Mouse (Mus musculus) ES-E14 (cell line): Measurements from ENCODE around the gene Unc13c. TPM values are rescaled to one million over a fixed set of nuclear protein-coding genes. Genes with fewer than 3 reads are reported as not detected.

Source experiments
- DNase-seq: peaks from one replicate; pipeline ENCODE4 v3.0.0-alpha.2; 2013; ENCODE audit warnings: low read depth, low spot score
- H3K27ac ChIP-seq: 2 replicates; pipeline ENCODE4 v1.5.1; 2012; ENCODE audit warnings: low read depth, mild to moderate bottlenecking, low read length, moderate library complexity, mixed read lengths; ENCODE audit not compliant: poor library complexity, insufficient read depth, severe bottlenecking
- H3K36me3 ChIP-seq: 2 replicates; pipeline ENCODE4 v1.6.1; 2012; ENCODE audit warnings: mild to moderate bottlenecking, low read length, moderate library complexity, mixed read lengths; ENCODE audit not compliant: control insufficient read depth, poor library complexity, insufficient read depth, severe bottlenecking
- H3K4me1 ChIP-seq, 2 experiments: fragments of 150-350 bp in 1 of 2; sonication (generic) in 1 of 2; 2 replicates each; pipeline ENCODE4 v1.6.1; 2012; ENCODE audit warnings: low read length in 2 of 2, mild to moderate bottlenecking in 1 of 2, mixed read lengths in 1 of 2; ENCODE audit not compliant: control insufficient read depth in 2 of 2, insufficient read depth in 2 of 2, poor library complexity in 1 of 2
- H3K4me3 ChIP-seq, 2 experiments: fragments of 150-350 bp in 1 of 2; sonication (generic) in 1 of 2; 2 replicates each; pipeline ENCODE4 v1.5.1; 2012; ENCODE audit warnings: low read length in 2 of 2, low read depth in 1 of 2, mild to moderate bottlenecking in 1 of 2, mixed read lengths in 1 of 2; ENCODE audit not compliant: insufficient read depth in 1 of 2, poor library complexity in 1 of 2, severe bottlenecking in 1 of 2
- H3K9ac ChIP-seq: 2 replicates; pipeline ENCODE4 v1.6.1; 2012; ENCODE audit warnings: low read depth, mild to moderate bottlenecking, low read length, mixed read lengths; ENCODE audit not compliant: poor library complexity, insufficient read depth, severe bottlenecking
- H3K9me3 ChIP-seq: fragments of 150-350 bp; sonication (generic); 2 replicates; pipeline ENCODE4 v1.6.1; 2012; ENCODE audit warnings: low read depth, mild to moderate bottlenecking, low read length; ENCODE audit not compliant: control insufficient read depth, insufficient read depth
- CHD2 ChIP-seq: IDR thresholded peaks from 2 replicates; pipeline ENCODE4 v1.6.1; 2014; ENCODE audit warnings: mild to moderate bottlenecking, low read depth, low read length, inconsistent platforms
- HCFC1 ChIP-seq: IDR thresholded peaks from 2 replicates; pipeline ENCODE4 v1.6.1; 2012; ENCODE audit warnings: low read length, inconsistent platforms, borderline replicate concordance; ENCODE audit not compliant: insufficient read depth
- MAFK ChIP-seq: IDR thresholded peaks from 2 replicates; pipeline ENCODE4 v1.6.1; 2014; ENCODE audit warnings: mild to moderate bottlenecking, low read depth, low read length, inconsistent platforms; ENCODE audit not compliant: insufficient read depth
- ZC3H11A ChIP-seq: IDR thresholded peaks from 2 replicates; pipeline ENCODE4 v1.6.1; 2012; ENCODE audit warnings: low read depth, mild to moderate bottlenecking, inconsistent platforms, low read length, borderline replicate concordance
- ZNF384 ChIP-seq: IDR thresholded peaks from 2 replicates; pipeline ENCODE4 v1.6.1; 2012; ENCODE audit warnings: low read depth, low read length, inconsistent platforms
- in situ Hi-C, 2 experiments: fragments of 600-800 bp; cut with MboI; formaldehyde crosslinking; loops; one replicate each; pipeline ENCODE4 v1.15.1; 2025; ENCODE audit warnings: low sequenced_read_pairs in 2 of 2, inconsistent platforms in 1 of 2; ENCODE audit not compliant: unreplicated experiment in 2 of 2
- total RNA-seq: library from RNA; depleted of rRNA; stranded (reverse); fragments of 300-350 nt; gene quantifications from 2 replicates; pipeline ENCODE4 v1.2.3, GENCODE M21; 2012

Gene Unc13c
- total RNA-seq, 1 experiment: under 0.01 TPM

DNA sequence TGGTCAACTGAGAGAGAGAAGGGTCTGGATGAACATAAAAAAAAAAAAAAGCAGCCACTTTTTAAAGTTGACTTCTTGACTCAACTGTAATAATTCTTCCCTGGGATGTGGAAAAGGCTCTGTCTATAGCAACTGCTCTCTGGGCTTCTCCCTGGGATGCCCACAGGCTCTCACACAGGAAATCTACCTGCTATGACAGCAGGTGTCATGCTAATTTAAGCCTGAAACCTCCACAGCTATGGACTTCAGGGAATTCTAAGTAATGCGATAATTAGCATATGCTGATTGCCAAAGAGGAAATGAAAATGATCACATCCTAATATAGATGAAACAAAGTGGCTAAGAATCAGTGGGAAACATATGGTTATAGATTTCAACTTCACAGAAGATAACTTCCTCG lies 102.1 kb downstream of the Unc13c start:
- TF ChIP-seq CHD2 (no peak), MAFK (no peak), HCFC1 (no peak), ZNF384 (no peak), ZC3H11A (no peak)
- in situ Hi-C loops: no loop called here
- Histone ChIP-seq H3K9ac (no peak overlapping the region), H3K36me3 (no peaks in the 10 kb centered on the region), H3K27ac (no peak overlapping the region), H3K4me1 (no peaks in the 10 kb centered on the region), H3K9me3 (no peaks in the 10 kb centered on the region), H3K4me3 (no peak overlapping the region)
- DNase-seq: no peak

DNA sequence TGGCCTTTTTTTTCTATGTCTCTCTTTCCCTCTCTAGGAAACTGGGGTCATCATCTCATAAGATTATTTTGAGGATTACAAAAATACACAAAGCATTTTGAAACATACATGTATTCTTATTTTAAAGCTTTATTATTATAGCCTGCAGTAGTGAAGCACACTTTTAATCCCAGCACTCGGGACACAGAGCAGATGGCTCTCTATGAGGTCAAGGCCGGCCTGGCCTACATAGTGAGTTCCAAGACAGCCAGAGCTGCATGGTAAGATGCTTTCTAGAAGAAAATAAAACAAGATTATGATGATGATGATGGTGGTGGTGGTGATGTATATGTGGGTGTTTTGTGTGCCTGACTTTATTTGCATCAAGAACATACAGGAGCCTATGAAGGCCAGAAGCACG lies 109.3 kb downstream of the Unc13c start:
- Histone ChIP-seq H3K4me1 (no peaks in the 10 kb centered on the region), H3K4me3 (no peak overlapping the region), H3K9ac (no peak overlapping the region), H3K9me3 (no peaks in the 10 kb centered on the region), H3K36me3 (no peaks in the 10 kb centered on the region), H3K27ac (no peak overlapping the region)
- TF ChIP-seq MAFK (no peak), ZNF384 (no peak), ZC3H11A (no peak), CHD2 (no peak), HCFC1 (no peak)
- DNase-seq: no peak
- in situ Hi-C loops: no loop called here

DNA sequence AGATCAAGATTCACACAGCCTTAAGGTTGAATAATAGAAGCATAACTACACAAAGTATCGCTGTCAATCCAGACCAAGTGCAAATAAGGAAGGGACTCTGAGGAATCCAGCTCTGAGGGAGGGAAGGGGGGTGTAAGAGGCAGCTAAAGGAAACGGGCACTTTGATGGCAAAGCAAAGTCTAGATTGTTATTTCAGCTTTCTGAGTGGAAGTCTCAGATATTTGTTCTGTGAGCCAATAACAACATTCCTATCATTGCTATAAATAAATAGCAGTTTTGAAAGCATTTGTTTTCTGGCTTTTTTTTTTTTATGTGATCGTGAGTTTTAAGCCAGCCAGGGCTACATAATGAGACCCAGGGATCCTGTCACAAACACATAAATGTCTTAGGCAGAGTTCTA lies 114.5 kb downstream of the Unc13c start:
- in situ Hi-C loops: no loop called here
- Histone ChIP-seq H3K4me3 (no peak overlapping the region), H3K36me3 (no peaks in the 10 kb centered on the region), H3K27ac (no peak overlapping the region), H3K9me3 (no peaks in the 10 kb centered on the region), H3K9ac (no peak overlapping the region), H3K4me1 (no peaks in the 10 kb centered on the region)
- no peak for DNase-seq
- no peak for TF ChIP-seq CHD2
- TF ChIP-seq MAFK: no peak
- no peak for TF ChIP-seq ZC3H11A
- no peak for TF ChIP-seq ZNF384
- TF ChIP-seq HCFC1: no peak

DNA sequence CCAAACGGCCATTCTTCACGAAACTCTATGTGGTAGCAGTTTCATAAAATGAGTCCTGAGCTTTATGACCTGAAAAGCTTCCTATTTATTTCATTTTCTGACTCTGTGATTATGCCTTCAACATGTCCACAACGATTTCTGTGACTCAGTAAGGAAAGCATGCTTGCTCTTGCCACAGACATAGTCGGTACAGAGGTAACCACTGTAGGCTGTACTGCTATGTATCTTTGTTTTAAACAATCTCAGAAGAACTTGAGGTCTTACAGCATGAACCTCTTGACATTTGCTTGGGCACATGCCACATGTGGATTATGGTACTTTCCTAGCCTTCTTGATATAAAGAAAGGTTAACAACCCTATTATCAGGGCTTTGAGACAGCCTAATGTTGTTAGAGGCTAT lies 162.1 kb downstream of the Unc13c start:
- no peak overlapping the region for H3K4me3 ChIP-seq
- DNase-seq: no peak
- H3K27ac ChIP-seq: no peak overlapping the region
- no peaks in the 10 kb centered on the region for H3K4me1 ChIP-seq
- in situ Hi-C loops: no loop called here
- no peak overlapping the region for H3K9ac ChIP-seq
- H3K9me3 ChIP-seq: no peaks in the 10 kb centered on the region
- no peak for TF ChIP-seq ZC3H11A
- TF ChIP-seq MAFK: no peak
- no peak for TF ChIP-seq CHD2
- TF ChIP-seq HCFC1: no peak
- TF ChIP-seq ZNF384: no peak
- H3K36me3 ChIP-seq: no peaks in the 10 kb centered on the region

DNA sequence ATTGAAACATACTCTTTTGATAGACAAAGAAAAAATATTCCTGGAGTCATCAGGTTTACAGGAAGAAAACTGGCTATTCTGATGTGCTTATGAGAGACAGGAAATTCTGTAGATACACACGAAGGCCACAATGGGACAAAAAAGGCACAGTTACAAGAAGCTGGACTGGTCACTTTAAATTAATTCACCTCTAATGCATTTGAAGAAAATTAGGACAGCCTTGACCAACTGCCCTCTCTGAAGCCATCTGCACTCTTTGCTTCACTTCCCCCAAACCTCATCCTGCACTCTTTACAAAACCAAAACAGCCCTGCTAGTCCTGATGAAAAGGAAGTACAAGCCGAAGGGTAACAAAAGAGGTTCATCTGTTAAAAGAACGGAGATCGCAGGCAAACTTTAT lies 194.2 kb downstream of the Unc13c start:
- H3K4me3 ChIP-seq: no peak overlapping the region
- no peaks in the 10 kb centered on the region for H3K4me1 ChIP-seq
- H3K9ac ChIP-seq: no peak overlapping the region
- no peaks in the 10 kb centered on the region for H3K9me3 ChIP-seq
- TF ChIP-seq HCFC1 (no peak), ZNF384 (no peak), CHD2 (no peak), MAFK (no peak), ZC3H11A (no peak)
- no peak overlapping the region for H3K27ac ChIP-seq
- DNase-seq: no peak
- no peaks in the 10 kb centered on the region for H3K36me3 ChIP-seq
- in situ Hi-C loops: no loop called here
